ENCODE assay signal across 10 mouse cellular contexts in the genomic region with DNA sequence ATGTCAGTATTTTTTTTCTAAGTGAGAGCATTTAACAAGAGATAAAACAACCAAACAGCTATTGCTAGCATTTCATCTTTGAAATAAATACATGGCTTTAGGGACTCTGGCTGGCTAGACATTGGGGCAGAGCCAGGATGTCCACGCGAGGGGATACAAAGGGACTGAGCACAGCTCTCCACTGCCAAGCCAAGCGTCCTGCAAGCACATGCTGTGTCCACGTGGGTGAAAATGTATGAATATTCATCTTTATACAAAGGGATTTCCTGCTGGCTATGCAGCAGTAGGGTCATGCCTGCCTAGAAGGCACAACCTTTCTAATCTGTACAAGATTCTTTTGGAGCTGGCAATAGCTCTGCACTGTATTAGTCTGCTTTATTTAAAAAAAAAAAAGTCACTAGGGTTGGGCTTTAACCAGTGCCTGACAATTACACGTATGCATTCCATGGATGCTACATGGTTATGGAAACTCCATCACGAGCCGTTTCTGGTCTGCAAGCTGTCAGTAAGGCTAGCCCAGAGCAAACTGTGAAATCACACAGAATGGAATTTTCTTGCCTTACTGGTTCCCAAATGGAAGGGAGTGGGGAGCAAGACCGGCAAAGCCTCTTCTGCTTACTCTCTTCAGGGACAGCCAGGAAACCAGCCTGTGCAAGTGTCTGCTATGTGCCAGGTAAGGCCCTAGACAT. TPM values are rescaled to one million over a fixed set of nuclear protein-coding genes. Genes with fewer than 3 reads are reported as not detected.
A peak's percentile ranks its signal among the peaks of the same experiment; 100 is the strongest.
DNase-seq lines count a peak whose midpoint lies in the region; ATAC-seq and TF ChIP-seq lines count a peak whose summit lies in the region.
"Had no signal": no experiment of that assay in that cellular context is flagged by ENCODE, and none has a peak within 500 bp of the region (broad histone marks: within the 10 kb centered on the region; RNA-seq: fewer than 3 reads in every experiment).

No protein-coding gene starts in this region.

- H3K36me3 ChIP-seq in hindbrain, embryonic 11.5 days (ENCODE audit: control insufficient read depth, insufficient read depth, low read length): no peaks in the 10 kb centered on the region
- no peaks in the 10 kb centered on the region for H3K36me3 ChIP-seq in hindbrain, embryonic 10.5 days
- no peaks in the 10 kb centered on the region for H3K36me3 ChIP-seq in forebrain, embryonic 16.5 days (ENCODE audit: control insufficient read depth, insufficient read depth)
- H3K36me3 ChIP-seq in midbrain, embryonic 14.5 days (ENCODE audit: control insufficient read depth, insufficient read depth, low read length): no peaks in the 10 kb centered on the region
- H3K36me3 ChIP-seq: kidney, embryonic 15.5 days had no signal

- no peaks in the 10 kb centered on the region for H3K4me1 ChIP-seq in hindbrain, embryonic 11.5 days (replicated peaks; ENCODE audit: control insufficient read depth, insufficient read depth, low read length)
- H3K4me1 ChIP-seq in hindbrain, embryonic 10.5 days (replicated peaks): peaks cover 25% of the 10 kb centered on the region
- H3K4me1 ChIP-seq in forebrain, embryonic 16.5 days (replicated peaks; ENCODE audit: control insufficient read depth, insufficient read depth, low read length): peaks cover 18% of the 10 kb centered on the region
- peaks cover 14% of the 10 kb centered on the region for H3K4me1 ChIP-seq in midbrain, embryonic 14.5 days (ENCODE audit: control insufficient read depth, insufficient read depth, low read length)

- H3K9ac ChIP-seq in hindbrain, embryonic 11.5 days (ENCODE audit: low read depth, low read length): no peak overlapping the region
- no peak overlapping the region for H3K9ac ChIP-seq in forebrain, embryonic 16.5 days (replicated peaks; ENCODE audit: low read depth, low read length)
- no peak overlapping the region for H3K9ac ChIP-seq in midbrain, embryonic 14.5 days (replicated peaks; ENCODE audit: low read length)
- H3K9ac ChIP-seq: kidney, embryonic 15.5 days had no signal

- DNase-seq in hindbrain, embryonic 11.5 days (ENCODE audit: low spot score): no peak
- DNase-seq in hindbrain, embryonic 10.5 days (ENCODE audit: low spot score): no peak
- no peak for DNase-seq in Patski (ENCODE audit: low read depth, low spot score)
- peak; percentile 60 for DNase-seq in midbrain, embryonic 14.5 days
- no peak for DNase-seq in gastrocnemius, postnatal 36 days
- no peak for DNase-seq in urinary bladder, adult 2 months (ENCODE audit: low spot score)
- DNase-seq: heart, postnatal 14 days had no signal

- in situ Hi-C loops in Patski (cut with MboI; ENCODE audit: low pct_unique_long_range_greater_than_20kb): no loop called here

- H3K4me2 ChIP-seq in hindbrain, embryonic 11.5 days (replicated peaks; ENCODE audit: low read depth, low read length): no peak overlapping the region
- H3K4me2 ChIP-seq in forebrain, embryonic 16.5 days (ENCODE audit: low read length): no peak overlapping the region
- no peak overlapping the region for H3K4me2 ChIP-seq in midbrain, embryonic 14.5 days (ENCODE audit: low read length)
- H3K4me2 ChIP-seq: kidney, embryonic 15.5 days had no signal

- 51% methylated on average over 8 of the region's 8 CpGs for WGBS in hindbrain, embryonic 11.5 days
- WGBS in hindbrain, embryonic 10.5 days: 50% methylated on average over 8 of the region's 8 CpGs
- 31% methylated on average over 8 of the region's 8 CpGs for WGBS in forebrain, embryonic 16.5 days
- 25% methylated on average over 8 of the region's 8 CpGs for WGBS in midbrain, embryonic 14.5 days

- intact Hi-C loops in gastrocnemius, postnatal 36 days (cut with DNase I): no loop called here

- no peak overlapping the region for H3K27ac ChIP-seq in hindbrain, embryonic 11.5 days (ENCODE audit: low read depth, low read length)
- no peak overlapping the region for H3K27ac ChIP-seq in hindbrain, embryonic 10.5 days
- H3K27ac ChIP-seq in forebrain, embryonic 16.5 days (ENCODE audit: low read length): peak overlapping the region; percentile 10; the same call in 1 of the 2 replicates
- no peak overlapping the region for H3K27ac ChIP-seq in midbrain, embryonic 14.5 days (replicated peaks; ENCODE audit: low read depth, low read length)
- H3K27ac ChIP-seq: kidney, embryonic 15.5 days had no signal

- CTCF ChIA-PET in Patski (lab: Charles Lee): interaction anchor here (1.5 kb wide), 1 partner anchor 11 kb away, joined by 4 read pairs; no protein-coding TSS in a partner anchor

- no peaks in the 10 kb centered on the region for H3K27me3 ChIP-seq in hindbrain, embryonic 11.5 days (ENCODE audit: control insufficient read depth, insufficient read depth, low read length)
- H3K27me3 ChIP-seq in hindbrain, embryonic 10.5 days (ENCODE audit: insufficient read depth, poor library complexity, severe bottlenecking): no peaks in the 10 kb centered on the region
- H3K27me3 ChIP-seq in Patski: no peaks in the 10 kb centered on the region
- 0 out of 2 replicates have a peak, but pooled peaks cover 2% of the 10 kb centered on the region for H3K27me3 ChIP-seq in forebrain, embryonic 16.5 days (replicated peaks; ENCODE audit: control insufficient read depth, insufficient read depth, low read length)
- no peaks in the 10 kb centered on the region for H3K27me3 ChIP-seq in midbrain, embryonic 14.5 days (ENCODE audit: control insufficient read depth, insufficient read depth, low read length)

- no peaks in the 10 kb centered on the region for H3K9me3 ChIP-seq in hindbrain, embryonic 11.5 days (ENCODE audit: control insufficient read depth, low read length)
- H3K9me3 ChIP-seq in hindbrain, embryonic 10.5 days: no peaks in the 10 kb centered on the region
- no peaks in the 10 kb centered on the region for H3K9me3 ChIP-seq in forebrain, embryonic 16.5 days (ENCODE audit: control insufficient read depth, low read length)
- no peaks in the 10 kb centered on the region for H3K9me3 ChIP-seq in midbrain, embryonic 14.5 days (ENCODE audit: control insufficient read depth, low read length)
- H3K9me3 ChIP-seq: kidney, embryonic 15.5 days had no signal

- no peak overlapping the region for H3K4me3 ChIP-seq in hindbrain, embryonic 11.5 days (ENCODE audit: low read depth, low read length)
- no peak overlapping the region for H3K4me3 ChIP-seq in hindbrain, embryonic 10.5 days
- no peak overlapping the region for H3K4me3 ChIP-seq in forebrain, embryonic 16.5 days (replicated peaks; ENCODE audit: low read length)
- H3K4me3 ChIP-seq in midbrain, embryonic 14.5 days (replicated peaks; ENCODE audit: low read depth, low read length): no peak overlapping the region
- H3K4me3 ChIP-seq: kidney, embryonic 15.5 days; myocyte had no signal

- POLR2A ChIA-PET in Patski (lab: Charles Lee): interaction anchor here (1.2 kb wide), 1 partner anchor 17 kb away, joined by 3 read pairs; a partner anchor contains a TSS

- peak; percentile 46; the same call in 1 of the 2 replicates for ATAC-seq in hindbrain, embryonic 11.5 days (ENCODE audit: low FRiP score)
- peak; percentile 85 for ATAC-seq in Patski
- ATAC-seq in forebrain, embryonic 16.5 days: peak; percentile 67
- peak; percentile 65 for ATAC-seq in midbrain, embryonic 14.5 days (ENCODE audit: low FRiP score, low TSS enrichment)

- TF ChIP-seq CTCF in Patski (IDR thresholded peaks at IDR 0.05): no peak

RNA-seq across cellular contexts. Expression of a gene that starts 17.7 kb away (rescaled TPM):
- polyA plus RNA-seq in hindbrain, embryonic 11.5 days (2014; fragmentation: Nextera tagmentation; extraction: Ambion mirVana): 69.7 and 123 TPM in 2 replicates
- polyA plus RNA-seq in hindbrain, embryonic 10.5 days (2016; fragmentation: Nextera tagmentation; extraction: Ambion mirVana): 100 and 111 TPM in 2 replicates
- 131 TPM for polyA plus RNA-seq in Patski (2021)
- 46.7 and 53.9 TPM in 2 replicates for polyA plus RNA-seq in forebrain, embryonic 16.5 days (2015; fragmentation: Nextera tagmentation; extraction: Ambion mirVana)
- 20.4 and 42.8 TPM in 2 replicates for polyA plus RNA-seq in midbrain, embryonic 14.5 days (2014; fragmentation: Nextera tagmentation; extraction: Ambion mirVana)
- 1 to 10 TPM; 8.6 to 9.4 TPM for total RNA-seq in gastrocnemius, postnatal 36 days (2021)
- polyA plus RNA-seq in urinary bladder, adult 2 months (2012; rRNA removed): 88.3 and 93.4 TPM in 2 replicates
